23 mouse cellular contexts compared by ENCODE assay signal in genomic region chr12:44262612-44263011, GRCm38 (mm10). TPM values are rescaled to one million over a fixed set of nuclear protein-coding genes. Genes with fewer than 3 reads are reported as not detected.
DNase-seq lines count a peak whose midpoint lies in the region; ATAC-seq and TF ChIP-seq lines count a peak whose summit lies in the region.
"Had no signal": no experiment of that assay in that cellular context is flagged by ENCODE, and none has a peak within 500 bp of the region (broad histone marks: within the 10 kb centered on the region; RNA-seq: fewer than 3 reads in every experiment).

No protein-coding gene starts in this region.

- peak overlapping the region; percentile 28 for H3K4me3 ChIP-seq in testis, adult 2 months (ENCODE audit: control insufficient read depth, low read depth, low read length)
- H3K4me3 ChIP-seq: embryonic facial prominence, embryonic 10.5 days; embryonic facial prominence, embryonic 12.5 days; forebrain, embryonic 13.5 days; forebrain, embryonic 15.5 days had no signal

- intact Hi-C loops in left cerebral cortex, postnatal 25 days (cut with DNase I), result no loop called here
- intact Hi-C loops in left cerebral cortex, postnatal 36 days (cut with DNase I), result no loop called here

- TF ChIP-seq CTCF in testis, adult 2 months (IDR thresholded peaks at IDR 0.05; ENCODE audit: control insufficient read depth, insufficient read depth, insufficient replicate concordance, low read depth, low read length), result no peak

- H3K36me3 ChIP-seq in testis, adult 2 months (ENCODE audit: control insufficient read depth, insufficient read depth, low read length), result no peaks in the 10 kb centered on the region
- H3K36me3 ChIP-seq: embryonic facial prominence, embryonic 10.5 days; embryonic facial prominence, embryonic 12.5 days; forebrain, embryonic 15.5 days; G1E had no signal

- DNase-seq in testis, postnatal 14 days (ENCODE audit: low spot score), result no peak
- no peak for DNase-seq in left cerebral cortex, postnatal 25 days (ENCODE audit: low spot score in 2 of 2)
- no peak for DNase-seq in left cerebral cortex, postnatal 36 days (ENCODE audit: low spot score in 2 of 2)
- DNase-seq: adrenal gland, adult 8-10 months; adrenal gland, postnatal 25 days; cerebellum, adult 11 months; cerebellum, adult 18-20 months; cerebellum, adult 8-10 months; cerebellum, adult 9-11 months; cerebellum, postnatal 14 days; cerebellum, postnatal 36 days; forebrain, postnatal 0 days had no signal

- no peak overlapping the region for H3K27ac ChIP-seq in testis, adult 2 months (ENCODE audit: control insufficient read depth, insufficient read depth, low read depth, low read length)
- H3K27ac ChIP-seq: embryonic facial prominence, embryonic 10.5 days; embryonic facial prominence, embryonic 12.5 days; forebrain, embryonic 13.5 days; forebrain, embryonic 15.5 days had no signal

- H3K27me3 ChIP-seq in testis, adult 2 months (ENCODE audit: control insufficient read depth, insufficient read depth, low read length), result no peaks in the 10 kb centered on the region
- H3K27me3 ChIP-seq: CH12.LX; embryonic facial prominence, embryonic 12.5 days; forebrain, embryonic 13.5 days; forebrain, embryonic 15.5 days; Patski had no signal

- H3K4me1 ChIP-seq in testis, adult 2 months (ENCODE audit: control insufficient read depth, insufficient read depth, low read length), result no peaks in the 10 kb centered on the region
- H3K4me1 ChIP-seq: embryonic facial prominence, embryonic 10.5 days; embryonic facial prominence, embryonic 12.5 days; forebrain, embryonic 13.5 days; forebrain, embryonic 15.5 days had no signal

- peak; percentile 57 for ATAC-seq in megakaryocyte, adult 5-6 weeks (ENCODE audit: poor library complexity, severe bottlenecking)
- ATAC-seq: activated CD4-positive, CD25-positive, alpha-beta regulatory T cell, adult 4 months; CD4-positive, CD25-positive, alpha-beta regulatory T cell, adult 4 months; forebrain, embryonic 13.5 days; forebrain, embryonic 15.5 days; forebrain, postnatal 0 days; Patski had no signal

- TF ChIP-seq POLR2A in testis, adult 2 months (IDR thresholded peaks at IDR 0.05; ENCODE audit: control insufficient read depth, low read depth, low read length), result no peak

RNA-seq across cellular contexts. Expression of gene Pnpla8, which starts 41.4 kb away (rescaled TPM):
- 22.1 and 26.0 TPM in 2 replicates for polyA plus RNA-seq in testis, adult 2 months (2012; rRNA removed)
- 49.2 and 52.5 TPM in 2 replicates for total RNA-seq in megakaryocyte, adult 5-6 weeks (2015)
- total RNA-seq in megakaryocyte, adult 5-6 weeks (2017), result 39.6 and 48.4 TPM in 2 replicates
- total RNA-seq in left cerebral cortex, postnatal 25 days (2021), result 100 to 1,000 TPM; 132 to 140 TPM
- total RNA-seq in left cerebral cortex, postnatal 36 days (2021), result 100 to 1,000 TPM; 135 to 151 TPM

RNA-seq across cellular contexts. Expression of gene Dnajb9, which starts 52.5 kb away (rescaled TPM):
- polyA plus RNA-seq in testis, adult 2 months (2012; rRNA removed), result 20.1 and 23.8 TPM in 2 replicates
- total RNA-seq in megakaryocyte, adult 5-6 weeks (2015), result 63.7 and 74.8 TPM in 2 replicates
- total RNA-seq in megakaryocyte, adult 5-6 weeks (2017), result 45.4 and 55.9 TPM in 2 replicates
- 10 to 100 TPM; 41.7 to 44.7 TPM for total RNA-seq in left cerebral cortex, postnatal 25 days (2021)
- 10 to 100 TPM; 39.7 to 43.2 TPM for total RNA-seq in left cerebral cortex, postnatal 36 days (2021)
